Mouse (Mus musculus): ENCODE measurements around the gene Kctd18.

DNA sequence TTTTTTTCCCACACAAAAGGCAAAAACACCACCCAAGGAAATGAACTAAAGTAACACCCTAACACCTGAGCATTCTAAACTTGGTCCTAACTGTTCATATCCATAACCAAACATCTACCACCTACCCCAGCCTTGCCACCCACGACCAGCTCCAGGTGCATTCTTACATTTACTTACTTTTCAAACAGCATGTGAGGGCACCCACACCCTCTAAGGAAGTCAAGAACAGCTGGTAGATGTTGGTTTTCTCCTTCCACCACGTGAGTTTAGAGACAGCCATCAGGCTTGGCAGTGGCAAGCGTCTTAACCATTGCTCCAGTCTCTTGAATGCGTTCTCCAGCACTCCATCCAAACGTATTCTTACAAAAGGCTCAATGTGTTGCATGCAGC lies 64.4 kb downstream of the Kctd18 start:
- TF ChIP-seq CTCF (IDR thresholded peaks at IDR 0.05; ENCODE audit: low read depth), result no peak
- no peak for TF ChIP-seq EP300 (IDR thresholded peaks at IDR 0.05; ENCODE audit: low read depth)

All from liver, embryonic 14.5 days (tissue).